Mouse (Mus musculus): Measurements from ENCODE around the gene Gstt4. TPM values are rescaled to one million over a fixed set of nuclear protein-coding genes. Genes with fewer than 3 reads are reported as not detected.

Gene Gstt4
- polyA plus RNA-seq, 1 experiment = not detected

DNA sequence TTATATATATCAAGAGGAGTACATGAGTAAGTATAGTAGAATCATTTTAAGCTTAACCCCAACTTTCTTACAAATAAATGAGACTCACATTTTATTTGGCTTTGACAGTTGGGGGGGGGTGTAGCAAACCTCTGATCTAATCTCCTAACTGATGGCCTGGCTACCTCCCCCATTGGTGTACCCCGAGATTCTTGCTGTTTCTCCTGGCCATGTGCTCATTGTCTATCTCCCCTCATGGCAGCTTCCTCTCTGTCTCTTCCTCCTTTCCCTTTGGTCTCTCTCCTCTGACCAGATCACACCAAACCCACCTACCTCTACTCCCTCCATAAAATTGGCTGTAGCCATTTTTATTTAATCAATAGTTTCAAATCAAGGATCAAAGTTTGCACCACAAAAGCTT lies 1.4 kb upstream of the Gstt4 start:
- Histone ChIP-seq H3K27ac (ENCODE audit: control insufficient read depth, insufficient read depth, low read depth, low read length, poor library complexity) (no peak overlapping the region), H3K4me1 (ENCODE audit: control insufficient read depth, insufficient read depth, low read length) (no peaks in the 10 kb centered on the region; the same call in 1 of the 2 replicates), H3K4me3 (replicated peaks; ENCODE audit: control insufficient read depth, low read depth, low read length) (no peak overlapping the region)
- WGBS = 37% methylated on average over 1 of the region's 1 CpGs
- TF ChIP-seq POLR2A (IDR thresholded peaks at IDR 0.05; ENCODE audit: borderline replicate concordance, control insufficient read depth, low read depth, low read length) (no peak), CTCF (IDR thresholded peaks at IDR 0.05; ENCODE audit: control insufficient read depth, insufficient read depth, low read length) (no peak)

DNA sequence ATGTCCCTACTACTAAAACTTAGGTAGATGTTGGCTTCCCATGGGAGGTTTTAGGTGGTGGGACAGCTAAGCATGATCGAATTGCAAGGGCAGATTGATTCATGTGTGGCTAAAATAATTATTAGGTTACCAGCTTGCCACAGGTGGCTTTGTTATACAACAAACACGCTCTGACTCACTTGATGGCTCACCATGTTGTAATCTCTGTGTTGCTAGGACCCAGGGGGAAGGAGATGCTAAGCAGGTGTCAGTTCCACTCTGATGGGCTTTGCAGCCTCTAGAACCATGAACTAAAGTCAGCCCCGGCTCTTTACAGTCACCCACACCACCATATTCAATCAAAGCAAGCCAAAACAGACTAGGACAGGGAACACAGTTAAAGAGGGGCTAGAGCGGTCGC lies 2.5 kb downstream of the Gstt4 start:
- TF ChIP-seq CTCF (IDR thresholded peaks at IDR 0.05; ENCODE audit: control insufficient read depth, insufficient read depth, low read length) (no peak), POLR2A (IDR thresholded peaks at IDR 0.05; ENCODE audit: borderline replicate concordance, control insufficient read depth, low read depth, low read length) (no peak)
- no peaks in the 10 kb centered on the region for H3K4me1 ChIP-seq (ENCODE audit: control insufficient read depth, insufficient read depth, low read length)
- no peak overlapping the region for H3K4me3 ChIP-seq (replicated peaks; ENCODE audit: control insufficient read depth, low read depth, low read length)
- H3K27ac ChIP-seq (ENCODE audit: control insufficient read depth, insufficient read depth, low read depth, low read length, poor library complexity) = no peak overlapping the region
- 81% methylated on average over 5 of the region's 5 CpGs for WGBS

DNA sequence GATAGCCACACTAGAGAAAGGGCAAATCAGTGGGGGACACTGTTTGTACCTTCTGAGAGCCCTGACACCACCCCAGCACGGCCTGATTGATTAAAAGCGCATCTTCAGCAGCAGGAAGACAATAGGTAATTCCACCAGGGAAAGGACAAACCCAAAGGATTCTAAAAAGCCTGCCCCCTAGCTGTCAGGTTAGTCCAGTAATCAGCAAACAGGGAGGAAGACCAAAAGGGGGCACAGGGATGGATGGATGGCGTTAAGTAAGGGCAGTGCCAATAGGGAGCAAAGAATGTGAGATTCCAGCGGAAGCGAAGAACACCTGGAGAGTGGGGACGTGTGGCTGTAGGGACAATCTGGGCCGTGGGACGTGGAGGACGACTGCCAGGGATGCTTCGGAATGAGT lies 3.7 kb downstream of the Gstt4 start:
- TF ChIP-seq POLR2A (IDR thresholded peaks at IDR 0.05; ENCODE audit: borderline replicate concordance, control insufficient read depth, low read depth, low read length) (no peak), CTCF (IDR thresholded peaks at IDR 0.05; ENCODE audit: control insufficient read depth, insufficient read depth, low read length) (no peak)
- no peak overlapping the region for H3K27ac ChIP-seq (ENCODE audit: control insufficient read depth, insufficient read depth, low read depth, low read length, poor library complexity)
- H3K4me1 ChIP-seq (ENCODE audit: control insufficient read depth, insufficient read depth, low read length) = no peaks in the 10 kb centered on the region
- H3K4me3 ChIP-seq (replicated peaks; ENCODE audit: control insufficient read depth, low read depth, low read length) = no peak overlapping the region
- WGBS = 67% methylated on average over 10 of the region's 10 CpGs

DNA sequence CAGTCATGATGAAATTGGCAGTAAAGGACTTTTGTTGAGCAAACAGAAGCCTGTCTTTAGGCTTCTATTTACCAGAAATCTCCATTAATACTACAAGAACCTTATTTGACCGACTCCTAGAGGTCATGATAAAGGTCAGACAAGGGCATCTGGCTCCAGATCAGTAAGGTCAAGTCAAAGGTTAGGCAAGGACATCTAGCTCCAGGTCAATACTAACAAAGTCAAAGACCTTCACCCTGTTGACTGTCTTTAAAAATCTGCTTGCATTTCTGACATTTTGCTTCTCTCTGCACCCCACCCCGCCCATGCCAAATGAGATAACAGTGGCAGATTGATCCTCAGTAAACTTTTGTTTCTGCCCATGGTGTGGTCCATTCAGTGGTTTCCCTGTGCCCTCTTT lies 18.1 kb downstream of the Gstt4 start:
- Histone ChIP-seq H3K27ac (ENCODE audit: control insufficient read depth, insufficient read depth, low read depth, low read length, poor library complexity) (no peak overlapping the region), H3K4me1 (ENCODE audit: control insufficient read depth, insufficient read depth, low read length) (no peaks in the 10 kb centered on the region), H3K4me3 (replicated peaks; ENCODE audit: control insufficient read depth, low read depth, low read length) (no peak overlapping the region)
- 58% methylated on average over 2 of the region's 2 CpGs for WGBS
- no peak for TF ChIP-seq CTCF (IDR thresholded peaks at IDR 0.05; ENCODE audit: control insufficient read depth, insufficient read depth, low read length)
- TF ChIP-seq POLR2A (IDR thresholded peaks at IDR 0.05; ENCODE audit: borderline replicate concordance, control insufficient read depth, low read depth, low read length) = no peak

DNA sequence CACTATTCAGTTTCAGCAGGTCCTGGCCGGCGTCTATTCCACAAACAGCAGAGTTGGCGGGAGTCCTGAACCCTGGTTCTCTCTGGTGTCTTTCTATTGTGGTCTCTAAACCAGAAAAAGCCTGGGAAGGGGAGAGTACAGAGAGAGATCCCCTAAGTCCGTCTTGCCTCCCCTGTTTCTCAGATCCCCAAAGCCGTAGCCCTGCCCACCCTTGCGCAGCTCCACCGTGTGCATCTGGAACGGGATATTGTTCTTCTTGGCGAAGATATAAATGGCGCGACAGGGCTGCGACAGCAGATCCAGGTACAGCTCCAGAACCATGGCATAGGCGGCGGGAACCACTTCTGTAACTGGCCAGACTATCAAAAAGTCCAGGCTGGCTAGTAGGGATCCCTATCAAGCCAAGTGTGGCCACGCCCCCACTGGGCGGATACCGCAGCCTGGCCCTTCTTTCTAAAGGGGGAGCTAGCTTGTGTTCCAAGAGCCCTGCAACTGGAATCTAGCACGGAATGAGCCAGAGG lies 24.1 kb downstream of the Gstt4 start, which contains the start of gene Gstt1:
Gene Gstt1, minus strand, starts transcription at position 409 of the 521 bp plus-strand sequence.
- TF ChIP-seq POLR2A (IDR thresholded peaks at IDR 0.05; ENCODE audit: borderline replicate concordance, control insufficient read depth, low read depth, low read length) (0 out of 2 replicates have a peak, but pooled peaks have one; percentile 35), CTCF (IDR thresholded peaks at IDR 0.05; ENCODE audit: control insufficient read depth, insufficient read depth, low read length) (no peak)
- H3K27ac ChIP-seq (ENCODE audit: control insufficient read depth, insufficient read depth, low read depth, low read length, poor library complexity) = no peak within 1 kb of the TSS
- no peaks in the 10 kb centered on the region; the same call in 1 of the 2 replicates for H3K4me1 ChIP-seq (ENCODE audit: control insufficient read depth, insufficient read depth, low read length)
- 3% methylated on average over 18 of the region's 18 CpGs for WGBS
- H3K4me3 ChIP-seq (replicated peaks; ENCODE audit: control insufficient read depth, low read depth, low read length) = peak within 1 kb of the TSS; percentile 72

- 2% methylated on average over 12 of the region's 12 CpGs for WGBS
- Histone ChIP-seq H3K4me1 (ENCODE audit: control insufficient read depth, insufficient read depth, low read length) (no peaks in the 10 kb centered on the region; the same call in 1 of the 2 replicates), H3K4me3 (replicated peaks; ENCODE audit: control insufficient read depth, low read depth, low read length) (peak overlapping the region; percentile 72), H3K27ac (ENCODE audit: control insufficient read depth, insufficient read depth, low read depth, low read length, poor library complexity) (no peak overlapping the region)
- TF ChIP-seq CTCF (IDR thresholded peaks at IDR 0.05; ENCODE audit: control insufficient read depth, insufficient read depth, low read length) = no peak
- TF ChIP-seq POLR2A (IDR thresholded peaks at IDR 0.05; ENCODE audit: borderline replicate concordance, control insufficient read depth, low read depth, low read length) = no peak
Measured at GRCm38 (mm10) chr10:75797619-75798175, 24.6 kb downstream of the Gstt4 start.

DNA sequence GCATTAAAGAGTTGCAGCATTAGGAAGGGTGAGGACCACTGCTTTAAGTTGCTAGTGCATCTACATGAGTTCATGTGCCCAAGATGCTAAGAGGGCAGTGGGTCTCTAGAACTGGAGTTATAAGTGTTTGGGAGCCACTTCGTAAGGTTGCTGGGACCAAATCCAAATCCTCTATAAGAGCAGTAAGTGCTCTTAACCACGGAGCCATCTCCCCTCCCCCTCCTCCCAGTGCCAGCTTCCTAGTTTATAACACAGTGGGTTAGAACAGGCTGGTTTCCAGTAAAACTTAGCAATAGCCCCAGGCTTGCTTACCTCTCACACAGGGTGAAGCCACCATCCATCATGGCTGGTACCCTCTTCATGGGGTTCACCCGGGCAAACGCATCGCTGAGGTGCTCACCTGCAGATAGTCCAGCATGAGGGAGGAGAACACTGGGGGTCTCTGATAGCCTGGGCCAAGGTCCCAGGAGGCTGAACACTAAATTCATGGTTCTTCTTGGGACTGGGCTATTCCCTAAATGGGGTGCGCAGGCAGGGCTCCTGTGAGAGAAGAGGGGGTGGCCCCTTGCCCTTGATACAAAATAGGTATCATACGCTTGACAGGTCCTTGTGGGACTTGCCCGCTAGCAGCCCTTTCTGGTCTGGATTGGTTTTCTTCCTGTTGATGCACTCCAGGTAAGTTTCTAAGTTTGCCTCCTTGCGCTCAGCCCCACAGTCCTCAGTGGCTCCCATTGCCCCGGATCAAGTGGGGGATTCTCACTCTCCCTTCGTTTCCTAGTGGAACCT lies 25.4 kb downstream of the Gstt4 start:
- WGBS = 53% methylated on average over 11 of the region's 11 CpGs
- H3K4me3 ChIP-seq (replicated peaks; ENCODE audit: control insufficient read depth, low read depth, low read length) = peak overlapping the region; percentile 43
- no peaks in the 10 kb centered on the region; the same call in 1 of the 2 replicates for H3K4me1 ChIP-seq (ENCODE audit: control insufficient read depth, insufficient read depth, low read length)
- no peak for TF ChIP-seq POLR2A (IDR thresholded peaks at IDR 0.05; ENCODE audit: borderline replicate concordance, control insufficient read depth, low read depth, low read length)
- no peak for TF ChIP-seq CTCF (IDR thresholded peaks at IDR 0.05; ENCODE audit: control insufficient read depth, insufficient read depth, low read length)
- H3K27ac ChIP-seq (ENCODE audit: control insufficient read depth, insufficient read depth, low read depth, low read length, poor library complexity) = no peak overlapping the region

DNA sequence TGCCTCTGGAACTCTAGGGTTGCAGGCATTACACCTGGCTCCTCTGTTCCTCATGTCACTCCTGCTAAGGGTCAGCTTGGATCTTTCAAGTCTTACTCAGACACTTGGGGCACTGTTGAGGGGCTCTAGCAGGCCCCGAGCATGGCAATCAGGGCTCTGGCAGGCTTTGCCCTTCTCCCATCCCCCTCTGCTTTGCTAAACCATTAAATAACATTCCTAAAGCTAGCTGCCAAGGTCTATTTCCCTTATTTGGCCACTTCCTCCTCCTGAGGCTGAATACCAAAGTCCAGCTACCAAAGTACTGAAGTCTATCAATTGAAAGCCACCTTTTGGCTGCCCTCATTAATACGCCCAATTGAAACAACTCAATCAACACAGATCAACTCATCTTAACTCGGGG lies 27.5 kb downstream of the Gstt4 start:
- TF ChIP-seq CTCF (IDR thresholded peaks at IDR 0.05; ENCODE audit: control insufficient read depth, insufficient read depth, low read length) (no peak), POLR2A (IDR thresholded peaks at IDR 0.05; ENCODE audit: borderline replicate concordance, control insufficient read depth, low read depth, low read length) (no peak)
- Histone ChIP-seq H3K4me1 (ENCODE audit: control insufficient read depth, insufficient read depth, low read length) (no peaks in the 10 kb centered on the region; the same call in 1 of the 2 replicates), H3K4me3 (replicated peaks; ENCODE audit: control insufficient read depth, low read depth, low read length) (no peak overlapping the region), H3K27ac (ENCODE audit: control insufficient read depth, insufficient read depth, low read depth, low read length, poor library complexity) (no peak overlapping the region)
- WGBS = 43% methylated on average over 3 of the region's 3 CpGs
